Mouse (Mus musculus) spleen, postnatal 14 days (tissue): Measurements from ENCODE around the gene Plekha7.

Source experiments
- DNase-seq, 2 experiments: peaks; one replicate each; pipeline ENCODE4 v3.0.0; 2021 to 2022; ENCODE audit warnings: low spot score in 2 of 2

Gene Plekha7

DNA sequence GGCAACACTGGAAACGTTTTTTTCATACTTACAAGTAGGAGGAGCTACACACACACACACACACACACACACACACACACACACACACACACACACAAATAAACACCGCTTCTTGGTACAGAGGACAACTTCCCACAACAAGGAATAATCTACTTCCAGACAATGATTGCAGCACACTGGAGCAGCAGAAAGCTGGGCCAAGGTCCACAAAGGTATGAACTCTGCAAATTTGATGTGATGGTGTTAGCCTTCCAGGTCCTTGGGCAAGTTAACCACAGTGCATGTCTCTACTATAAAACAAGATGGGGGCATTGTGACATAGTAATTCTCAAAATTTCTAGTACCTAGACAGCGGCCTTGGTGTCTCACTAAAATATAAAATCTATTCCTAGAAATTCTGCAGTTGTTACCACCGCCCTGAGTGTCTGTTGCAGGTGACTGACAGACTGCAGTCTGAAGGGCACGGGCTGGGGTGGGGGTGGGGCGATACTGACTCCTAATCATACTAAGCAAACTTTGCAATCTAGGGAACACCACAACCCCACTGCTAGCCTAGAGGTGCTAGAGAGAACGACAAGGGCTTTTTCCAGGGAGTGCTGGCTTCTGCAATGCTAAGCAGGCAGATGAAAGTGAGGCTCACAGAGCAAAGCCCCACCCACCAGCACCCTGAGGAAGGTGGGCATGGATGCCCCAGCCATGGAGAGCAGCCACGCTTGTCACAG is 85.7 kb downstream of the Plekha7 start:
- no peak for DNase-seq

DNA sequence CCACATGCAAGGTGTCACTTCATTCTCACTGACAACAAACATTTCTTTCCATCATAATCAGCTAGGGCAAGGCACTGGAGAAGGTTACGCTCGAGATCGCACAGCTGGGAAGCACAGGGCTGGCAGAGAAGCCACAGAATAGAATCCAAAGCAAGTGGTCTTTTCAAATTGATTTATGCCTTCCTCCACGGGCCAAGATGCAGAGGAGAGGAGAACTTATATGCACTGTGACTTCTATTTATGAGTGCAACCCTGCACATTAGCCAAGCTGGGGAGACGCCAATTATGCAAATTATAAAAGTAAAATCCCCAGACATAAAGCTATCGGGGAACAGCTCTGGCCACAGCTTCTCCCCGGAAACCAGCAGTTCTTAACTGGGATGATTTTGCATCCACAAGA is 86.3 kb downstream of the Plekha7 start:
- no peak for DNase-seq

- DNase-seq = no peak
Observed at GRCm38 (mm10) chr7:116220103-116220707, 88.0 kb downstream of the Plekha7 start.

GRCm38 (mm10) chr7:116217747-116218146 is 90.4 kb downstream of the Plekha7 start:
- DNase-seq = no peak

GRCm38 (mm10) chr7:116211904-116212303 is 96.3 kb downstream of the Plekha7 start:
- DNase-seq = no peak

DNA sequence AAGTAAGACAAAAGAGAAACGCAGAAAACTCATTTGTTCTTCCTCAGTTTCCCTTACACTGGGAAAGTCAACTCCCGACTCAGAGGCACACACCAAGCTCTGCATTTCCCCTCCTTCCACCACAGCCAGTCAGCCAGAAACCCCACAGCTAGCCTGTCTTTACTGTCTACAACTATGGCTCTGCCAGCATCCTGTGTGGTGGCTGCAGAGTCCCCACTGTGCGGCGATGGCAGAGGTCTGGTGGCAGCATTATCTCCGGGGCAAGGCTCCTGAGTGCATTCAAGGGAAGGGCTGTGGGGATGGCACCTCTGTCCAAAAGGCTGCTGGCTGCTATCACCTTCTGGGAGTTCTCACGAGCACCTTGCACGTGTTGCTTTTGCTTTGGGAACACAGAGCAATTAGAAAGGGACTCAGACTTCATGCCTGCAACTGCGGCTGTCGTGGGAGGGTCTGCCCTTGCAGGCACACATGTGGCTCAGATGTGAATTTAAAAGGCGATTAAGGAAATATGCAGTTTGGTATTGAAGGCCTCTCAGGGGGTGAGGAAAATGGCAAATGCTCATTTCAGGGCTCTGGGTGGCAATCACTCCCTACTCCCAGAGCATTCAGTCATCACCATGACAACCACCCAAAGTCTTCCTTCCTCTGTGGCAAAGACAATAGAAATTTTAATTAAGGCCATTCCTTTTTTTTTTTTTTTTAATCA is 98.1 kb downstream of the Plekha7 start:
- DNase-seq = no peak

- DNase-seq = no peak
Observed at GRCm38 (mm10) chr7:116208880-116209279, 99.3 kb downstream of the Plekha7 start.

DNA sequence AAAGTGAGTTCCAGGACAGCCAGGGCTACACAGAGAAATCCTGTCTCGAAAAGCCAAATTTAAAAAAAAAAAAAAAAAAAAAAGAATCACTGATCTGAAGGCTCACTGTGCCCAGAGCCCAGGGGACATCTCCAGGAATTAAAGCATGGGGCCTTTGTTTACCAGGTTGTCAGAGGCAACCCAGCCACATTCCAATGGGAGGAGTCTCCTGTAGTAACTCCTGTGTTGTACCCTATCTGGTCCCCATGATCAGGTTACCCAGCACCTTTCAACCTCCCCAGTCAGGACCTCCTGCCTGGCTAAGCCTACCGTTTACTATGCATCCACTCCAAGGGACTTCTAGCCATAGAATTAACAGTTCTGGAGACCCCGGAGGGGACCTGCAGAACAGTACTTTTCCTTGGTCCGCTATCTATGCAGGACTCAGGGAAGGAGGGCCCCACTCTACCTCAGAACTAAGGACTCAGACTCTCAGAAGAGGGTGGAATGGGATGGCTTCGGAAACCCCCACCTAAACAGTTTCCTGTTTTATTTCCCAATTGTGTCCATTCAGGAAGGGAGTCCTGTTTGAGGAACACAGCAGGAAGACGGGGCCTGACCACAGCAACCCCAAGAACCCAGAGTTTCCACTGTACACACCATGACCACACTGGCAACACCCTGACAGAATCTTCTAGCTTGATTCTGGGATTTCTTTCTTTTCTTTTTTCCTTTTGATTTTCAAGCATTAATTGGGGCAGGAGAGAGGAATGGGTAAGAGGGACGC is 101.2 kb downstream of the Plekha7 start:
- DNase-seq = no peak

DNA sequence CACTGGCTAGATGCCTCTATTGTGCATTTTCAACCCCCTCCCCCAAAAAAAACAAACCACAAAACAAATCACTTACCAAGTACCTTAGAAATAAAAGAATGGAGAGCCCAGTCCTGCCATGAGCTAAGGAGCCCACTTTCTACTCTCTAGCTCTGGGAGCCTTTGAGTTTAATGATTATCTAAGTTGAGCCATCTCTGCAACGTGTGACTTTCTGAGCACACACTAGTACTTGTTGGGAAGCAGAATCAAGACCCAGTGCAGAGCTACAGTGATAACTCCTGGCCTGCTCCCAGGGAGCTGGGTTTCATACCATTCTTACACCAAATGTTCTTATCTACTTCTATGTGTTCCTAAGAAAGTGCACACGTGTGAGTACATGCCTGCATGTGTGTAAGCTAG is 102.7 kb downstream of the Plekha7 start:
- no peak for DNase-seq

- DNase-seq = no peak
Observed at GRCm38 (mm10) chr7:116202033-116202681, 106.0 kb downstream of the Plekha7 start.

DNA sequence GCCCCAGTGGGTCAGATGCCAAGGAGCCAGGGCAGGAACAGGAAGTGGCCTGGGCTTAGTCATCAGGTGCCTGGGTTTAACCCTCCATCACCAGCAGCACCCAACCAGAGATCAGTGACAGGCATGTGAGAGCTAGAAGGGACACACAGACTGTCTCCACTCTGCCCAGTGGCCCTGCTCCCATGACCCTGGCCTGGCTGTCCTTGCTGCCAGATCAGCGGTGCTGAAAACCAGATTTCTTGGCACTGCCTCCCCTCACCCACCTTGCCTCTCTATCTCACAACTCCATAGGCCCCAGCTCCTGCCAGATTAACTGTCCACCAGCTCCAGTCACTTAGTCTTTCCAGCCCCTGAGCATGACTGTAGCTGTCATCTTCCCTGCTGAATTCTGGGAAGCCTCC is 107.2 kb downstream of the Plekha7 start:
- no peak for DNase-seq

GRCm38 (mm10) chr7:116200544-116200943 is 107.6 kb downstream of the Plekha7 start:
- DNase-seq = no peak

DNA sequence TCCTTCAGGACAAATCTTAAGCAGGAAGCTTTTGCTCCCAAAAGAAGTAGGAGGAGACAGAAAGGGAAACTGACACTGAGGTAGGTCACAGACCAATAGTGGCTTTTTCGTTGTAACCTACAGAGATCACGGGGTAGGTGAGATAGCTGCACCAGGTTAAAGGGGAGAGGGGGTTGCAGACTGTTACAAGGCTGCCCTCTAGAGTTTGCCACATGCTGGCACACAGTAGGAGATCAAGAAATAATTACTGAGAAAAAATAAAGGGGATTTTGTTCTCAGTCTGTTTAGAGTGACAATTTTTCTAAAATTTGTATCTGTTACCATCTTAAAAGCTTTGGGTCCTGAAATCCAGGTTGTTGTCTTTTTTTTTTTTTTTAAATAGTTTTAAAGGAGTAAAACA is 109.3 kb downstream of the Plekha7 start:
- no peak for DNase-seq

- DNase-seq = no peak
Observed at GRCm38 (mm10) chr7:116198407-116198806, 109.8 kb downstream of the Plekha7 start.

DNA sequence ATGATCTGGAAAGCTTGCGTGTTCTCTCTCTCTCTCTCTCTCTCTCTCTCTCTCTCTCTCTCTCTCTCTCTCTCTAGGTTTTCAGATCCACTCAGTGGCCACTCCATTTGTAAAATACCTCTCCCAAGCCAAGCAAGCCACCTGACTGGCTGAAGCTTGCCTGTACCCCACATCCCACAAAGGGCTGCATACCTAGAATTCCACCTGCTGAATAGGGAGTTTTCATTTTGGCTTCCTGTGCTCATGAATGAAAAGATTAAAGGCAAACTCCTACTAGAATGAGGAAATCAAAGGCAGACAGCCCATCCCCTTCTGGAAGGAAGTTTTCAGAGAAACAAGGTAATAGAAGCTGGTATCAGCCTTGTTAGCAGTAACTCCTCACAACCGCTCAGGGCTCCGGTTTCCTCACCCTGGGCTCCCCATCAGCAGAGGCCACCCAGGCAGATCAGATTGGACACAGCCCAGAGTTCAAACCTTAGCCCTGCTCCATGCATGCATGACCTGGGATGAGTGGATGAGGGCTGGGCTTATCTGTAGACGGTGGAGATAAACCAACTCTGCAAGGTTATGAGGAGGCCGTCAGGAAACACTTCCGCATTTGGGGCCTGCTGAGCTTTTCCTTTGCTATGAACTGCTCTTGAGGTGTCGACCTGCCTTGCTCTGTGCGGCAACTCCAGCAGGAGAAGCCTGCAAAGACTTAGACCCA is 111.0 kb downstream of the Plekha7 start:
- DNase-seq = no peak

DNA sequence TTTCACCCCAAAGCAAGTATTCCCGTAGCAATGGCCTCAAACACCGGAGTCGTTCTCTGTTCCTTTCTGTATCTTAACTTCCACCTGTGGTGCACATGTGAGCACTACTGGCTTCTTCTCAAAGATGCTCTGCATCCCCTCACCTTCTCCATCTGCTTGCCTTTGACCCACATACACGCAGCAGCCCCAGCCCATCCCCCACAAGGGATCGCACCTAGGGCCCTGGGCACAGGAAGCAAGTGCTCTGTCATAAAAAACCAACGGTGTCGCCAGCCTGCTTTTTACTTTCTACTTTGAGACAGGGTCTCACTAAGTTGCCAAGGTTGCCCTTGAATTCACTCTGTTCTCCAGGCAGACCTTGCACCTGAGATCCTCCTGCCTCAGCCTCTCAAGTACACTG is 113.2 kb downstream of the Plekha7 start:
- no peak for DNase-seq

GRCm38 (mm10) chr7:116192966-116193365 is 115.2 kb downstream of the Plekha7 start:
- no peak for DNase-seq

DNA sequence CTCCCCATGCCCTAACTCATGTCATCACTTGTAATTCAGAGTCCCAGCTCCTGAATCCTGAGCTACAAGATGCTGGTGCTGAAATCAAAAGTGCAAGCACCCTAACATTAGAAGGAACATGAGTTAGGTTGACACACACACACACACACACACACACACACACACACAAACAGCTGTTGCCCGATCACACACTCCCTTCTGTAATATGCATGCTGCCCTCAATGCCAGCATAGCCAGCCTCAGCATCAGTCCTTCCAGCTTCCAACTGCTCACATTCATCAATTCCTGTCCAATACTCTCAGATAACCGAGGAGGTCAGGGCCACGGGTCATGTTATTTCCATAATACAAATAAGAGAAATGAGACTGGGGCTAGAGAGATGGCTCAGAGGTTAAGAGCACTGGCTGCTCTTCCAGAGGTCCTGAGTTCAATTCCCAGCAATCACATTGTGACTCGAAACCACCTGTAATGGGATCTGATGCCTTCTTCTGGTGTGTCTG is 116.0 kb downstream of the Plekha7 start:
- DNase-seq = no peak

DNA sequence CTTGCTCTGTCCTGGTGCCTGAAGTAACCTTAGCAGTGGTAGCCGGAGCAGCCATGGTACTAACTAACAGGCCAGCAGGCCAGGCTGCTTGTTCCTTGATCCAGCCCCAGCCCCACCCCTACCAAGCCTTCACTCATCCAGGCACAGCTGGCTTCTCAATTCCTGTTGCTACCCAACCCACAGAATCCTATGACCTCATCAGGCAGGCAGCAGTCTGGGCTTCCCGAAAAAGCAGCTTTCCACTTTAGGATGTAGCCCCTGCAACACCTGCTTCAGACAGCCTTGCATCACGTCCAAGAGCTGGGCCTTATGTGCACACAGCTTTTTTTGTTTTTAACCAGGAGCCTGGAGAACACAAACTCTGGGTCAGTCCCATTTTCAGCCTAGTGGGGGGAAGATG is 117.0 kb downstream of the Plekha7 start:
- no peak for DNase-seq

DNA sequence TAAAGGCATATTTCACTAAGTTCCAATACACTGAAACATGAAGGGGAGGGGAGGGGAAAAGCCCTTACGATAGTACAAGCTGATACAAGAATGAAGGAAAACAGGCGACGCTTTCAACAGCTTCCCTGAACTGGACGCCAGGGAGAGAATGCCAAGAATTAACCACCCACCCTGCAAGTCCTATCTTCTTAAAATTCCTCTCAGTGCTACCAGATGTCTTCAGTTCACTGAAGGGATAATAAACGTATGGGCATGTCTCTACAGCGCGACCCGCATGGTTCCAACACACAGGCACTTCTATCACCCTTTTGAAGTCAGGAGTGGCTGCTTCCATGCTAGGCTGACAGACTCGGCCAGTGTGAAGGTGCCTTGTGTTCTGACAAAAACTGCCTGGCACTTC is 118.5 kb downstream of the Plekha7 start:
- DNase-seq = no peak

DNA sequence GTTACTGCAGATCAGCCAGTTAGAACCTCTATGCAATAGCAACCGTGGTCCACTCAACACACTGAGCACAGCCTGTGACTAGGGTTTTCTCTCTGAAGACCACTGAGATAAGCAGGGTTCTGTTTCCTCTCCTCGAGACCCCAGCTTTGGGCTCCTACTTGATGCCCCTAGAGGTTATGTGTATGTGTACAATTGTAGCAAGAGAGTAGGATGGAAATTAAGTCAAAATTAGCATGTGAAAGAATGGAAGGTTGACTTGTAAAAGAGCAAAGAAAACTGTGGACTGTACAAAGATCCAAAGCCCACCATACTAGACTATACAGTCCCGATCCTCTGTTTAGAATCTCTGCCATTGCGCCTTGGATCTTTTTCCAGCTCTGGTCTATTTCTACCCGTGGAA is 119.8 kb downstream of the Plekha7 start:
- no peak for DNase-seq
